Mouse (Mus musculus): ENCODE results near the gene Iqub. TPM values are rescaled to one million over a fixed set of nuclear protein-coding genes. Genes with fewer than 3 reads are reported as not detected.

The Iqub gene
- polyA plus RNA-seq, 1 experiment = 29.2 TPM

DNA sequence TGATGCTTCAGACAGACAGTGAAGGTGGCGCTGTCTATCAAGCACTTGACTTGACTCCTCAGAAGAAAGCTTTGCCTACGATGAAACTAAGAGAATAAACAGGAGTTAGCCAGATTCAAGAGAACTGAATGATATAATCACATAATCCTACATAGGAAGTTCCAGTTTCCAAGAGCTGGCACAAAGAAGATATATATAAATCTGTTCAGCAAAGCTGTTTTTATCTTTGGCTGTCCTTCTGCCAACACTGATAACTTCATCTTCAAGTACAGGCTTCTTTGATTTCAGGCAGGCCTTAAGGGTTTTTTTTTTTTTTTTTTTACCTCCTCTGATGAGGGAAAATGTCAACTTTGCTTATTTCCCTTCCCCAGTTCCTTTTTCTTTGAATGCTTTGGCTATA is 44.7 kb downstream of the Iqub start:
- Histone ChIP-seq H3K27ac (ENCODE audit: control insufficient read depth, insufficient read depth, low read depth, low read length) (no peak overlapping the region), H3K4me1 (ENCODE audit: control insufficient read depth, insufficient read depth, low read length) (no peaks in the 10 kb centered on the region), H3K27me3 (ENCODE audit: control insufficient read depth, insufficient read depth, low read length) (no peaks in the 10 kb centered on the region), H3K4me3 (ENCODE audit: control insufficient read depth, low read depth, low read length) (no peak overlapping the region), H3K36me3 (ENCODE audit: control insufficient read depth, insufficient read depth, low read length) (no peaks in the 10 kb centered on the region)
- no peak for TF ChIP-seq CTCF (IDR thresholded peaks at IDR 0.05; ENCODE audit: control insufficient read depth, insufficient read depth, insufficient replicate concordance, low read depth, low read length)
- TF ChIP-seq POLR2A (IDR thresholded peaks at IDR 0.05; ENCODE audit: control insufficient read depth, low read depth, low read length) = no peak

DNA sequence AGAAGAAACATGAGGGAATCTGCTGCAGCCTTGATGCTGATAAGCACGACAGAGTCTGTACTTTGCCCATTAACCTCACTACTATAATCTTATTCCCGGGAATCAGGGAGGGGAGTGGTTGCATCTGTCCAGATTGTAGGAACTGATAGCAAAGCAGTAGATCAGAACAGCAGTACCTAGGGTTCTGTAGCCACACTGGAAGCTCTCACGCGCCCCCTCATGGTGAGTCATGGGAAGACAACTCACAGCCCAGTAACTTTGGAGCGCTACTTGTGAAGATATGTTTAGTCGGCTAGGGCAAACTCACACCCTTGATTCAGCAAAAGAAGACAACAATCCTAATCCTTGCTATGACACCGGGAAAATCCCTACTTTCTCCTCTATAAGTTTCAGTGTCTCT is 58.8 kb downstream of the Iqub start:
- no peak overlapping the region for H3K27ac ChIP-seq (ENCODE audit: control insufficient read depth, insufficient read depth, low read depth, low read length)
- no peaks in the 10 kb centered on the region; the same call in 1 of the 2 replicates for H3K4me1 ChIP-seq (ENCODE audit: control insufficient read depth, insufficient read depth, low read length)
- peak; percentile 62; the same call in 1 of the 2 replicates for TF ChIP-seq CTCF (IDR thresholded peaks at IDR 0.05; ENCODE audit: control insufficient read depth, insufficient read depth, insufficient replicate concordance, low read depth, low read length)
- TF ChIP-seq POLR2A (IDR thresholded peaks at IDR 0.05; ENCODE audit: control insufficient read depth, low read depth, low read length) = no peak
- no peaks in the 10 kb centered on the region; the same call in 1 of the 2 replicates for H3K36me3 ChIP-seq (ENCODE audit: control insufficient read depth, insufficient read depth, low read length)
- no peaks in the 10 kb centered on the region for H3K27me3 ChIP-seq (ENCODE audit: control insufficient read depth, insufficient read depth, low read length)
- no peak overlapping the region for H3K4me3 ChIP-seq (ENCODE audit: control insufficient read depth, low read depth, low read length)

DNA sequence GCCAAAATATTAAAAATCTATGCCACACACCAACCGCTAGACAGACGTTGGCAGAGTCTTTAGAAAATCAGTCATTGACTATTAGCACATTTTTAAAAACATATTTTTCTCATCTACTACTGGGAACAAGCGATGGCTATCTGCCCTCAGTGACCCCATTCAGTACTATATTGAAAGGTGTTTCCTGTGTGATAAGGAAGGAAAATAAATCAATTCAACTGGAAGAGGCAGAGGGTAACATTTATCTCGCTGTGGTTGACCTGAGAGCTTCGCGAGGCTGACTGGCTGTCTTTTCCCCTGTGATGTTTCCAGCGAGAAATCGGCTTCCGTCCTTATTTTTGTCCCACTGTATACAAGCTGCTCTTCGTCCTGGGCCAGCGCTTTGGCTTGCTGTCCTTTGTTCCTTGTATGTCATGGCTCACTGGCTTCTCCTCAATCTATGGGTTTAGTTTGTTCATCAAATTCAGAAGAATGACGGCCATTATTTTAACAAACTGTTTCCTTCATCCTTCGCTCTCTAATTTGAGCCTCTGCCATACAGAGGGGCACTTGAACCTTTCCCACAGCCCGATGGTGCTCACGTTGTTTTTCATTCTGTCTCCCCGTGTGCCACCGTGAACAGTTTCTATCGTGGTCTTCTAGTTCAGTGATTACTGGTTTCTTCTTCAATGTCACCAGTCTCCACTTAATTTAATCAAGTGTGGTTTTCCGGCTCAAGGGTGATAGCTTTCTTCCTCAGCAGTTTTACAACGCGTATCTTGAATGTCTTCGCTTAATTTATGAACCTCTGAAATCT is 63.6 kb downstream of the Iqub start:
- Histone ChIP-seq H3K4me1 (ENCODE audit: control insufficient read depth, insufficient read depth, low read length) (no peaks in the 10 kb centered on the region; the same call in 1 of the 2 replicates), H3K27ac (ENCODE audit: control insufficient read depth, insufficient read depth, low read depth, low read length) (no peak overlapping the region)

DNA sequence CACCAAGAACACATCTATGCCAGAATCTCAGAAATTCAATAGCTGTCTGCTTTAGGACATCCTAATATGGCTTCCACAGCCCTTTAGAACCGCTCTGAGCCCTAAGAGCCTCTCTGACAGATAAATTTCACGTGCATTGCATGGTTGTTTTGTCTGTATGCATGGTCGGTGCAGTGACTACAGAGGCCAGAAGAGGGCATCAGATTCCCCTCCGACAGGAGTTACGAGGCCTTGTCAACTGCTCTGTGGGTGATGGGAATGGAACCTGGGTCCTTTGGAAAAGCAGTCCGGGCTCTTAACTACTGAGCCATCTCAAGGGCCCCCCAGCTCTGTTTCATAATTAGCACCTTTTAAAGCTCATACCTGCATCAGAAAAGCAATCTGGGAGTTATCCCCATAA is 64.6 kb downstream of the Iqub start:
- H3K4me3 ChIP-seq (ENCODE audit: control insufficient read depth, low read depth, low read length) = no peak overlapping the region
- no peaks in the 10 kb centered on the region for H3K27me3 ChIP-seq (ENCODE audit: control insufficient read depth, insufficient read depth, low read length)
- no peak overlapping the region for H3K27ac ChIP-seq (ENCODE audit: control insufficient read depth, insufficient read depth, low read depth, low read length)
- TF ChIP-seq CTCF (IDR thresholded peaks at IDR 0.05; ENCODE audit: control insufficient read depth, insufficient read depth, insufficient replicate concordance, low read depth, low read length) (peak; percentile 22; the same call in 1 of the 2 replicates), POLR2A (IDR thresholded peaks at IDR 0.05; ENCODE audit: control insufficient read depth, low read depth, low read length) (no peak)
- H3K4me1 ChIP-seq (ENCODE audit: control insufficient read depth, insufficient read depth, low read length) = no peaks in the 10 kb centered on the region; the same call in 1 of the 2 replicates
- no peaks in the 10 kb centered on the region; the same call in 1 of the 2 replicates for H3K36me3 ChIP-seq (ENCODE audit: control insufficient read depth, insufficient read depth, low read length)

More for the DNA sequence above, 63.6 kb downstream of the Iqub start:
- no peaks in the 10 kb centered on the region for H3K27me3 ChIP-seq (ENCODE audit: control insufficient read depth, insufficient read depth, low read length)
- TF ChIP-seq POLR2A (IDR thresholded peaks at IDR 0.05; ENCODE audit: control insufficient read depth, low read depth, low read length) (no peak), CTCF (IDR thresholded peaks at IDR 0.05; ENCODE audit: control insufficient read depth, insufficient read depth, insufficient replicate concordance, low read depth, low read length) (no peak)
- no peaks in the 10 kb centered on the region; the same call in 1 of the 2 replicates for H3K36me3 ChIP-seq (ENCODE audit: control insufficient read depth, insufficient read depth, low read length)
- no peak overlapping the region for H3K4me3 ChIP-seq (ENCODE audit: control insufficient read depth, low read depth, low read length)

DNA sequence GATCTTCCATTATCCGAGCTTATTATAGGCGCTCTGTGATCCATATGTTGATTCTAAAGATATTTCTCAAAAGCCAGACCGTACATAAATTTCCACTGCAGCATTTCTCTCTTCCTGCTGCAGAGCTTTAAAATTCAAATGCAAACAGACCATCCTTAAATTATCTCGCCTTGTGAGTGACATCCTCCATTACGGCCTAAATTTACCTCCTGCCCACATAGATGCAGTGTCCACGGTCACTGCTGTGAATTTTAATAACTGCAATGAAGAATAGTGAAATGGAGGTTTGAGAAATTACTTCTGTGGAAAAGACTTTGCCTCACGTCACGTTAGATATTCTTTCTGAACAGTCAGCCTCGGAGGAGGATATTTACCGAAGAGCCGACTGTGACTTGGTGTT is 98.8 kb downstream of the Iqub start:
- no peak for TF ChIP-seq POLR2A (IDR thresholded peaks at IDR 0.05; ENCODE audit: control insufficient read depth, low read depth, low read length)
- no peak for TF ChIP-seq CTCF (IDR thresholded peaks at IDR 0.05; ENCODE audit: control insufficient read depth, insufficient read depth, insufficient replicate concordance, low read depth, low read length)
- no peak overlapping the region for H3K4me3 ChIP-seq (ENCODE audit: control insufficient read depth, low read depth, low read length)
- no peak overlapping the region for H3K27ac ChIP-seq (ENCODE audit: control insufficient read depth, insufficient read depth, low read depth, low read length)
- H3K27me3 ChIP-seq (ENCODE audit: control insufficient read depth, insufficient read depth, low read length) = no peaks in the 10 kb centered on the region
- no peaks in the 10 kb centered on the region for H3K36me3 ChIP-seq (ENCODE audit: control insufficient read depth, insufficient read depth, low read length)
- H3K4me1 ChIP-seq (ENCODE audit: control insufficient read depth, insufficient read depth, low read length) = no peaks in the 10 kb centered on the region

DNA sequence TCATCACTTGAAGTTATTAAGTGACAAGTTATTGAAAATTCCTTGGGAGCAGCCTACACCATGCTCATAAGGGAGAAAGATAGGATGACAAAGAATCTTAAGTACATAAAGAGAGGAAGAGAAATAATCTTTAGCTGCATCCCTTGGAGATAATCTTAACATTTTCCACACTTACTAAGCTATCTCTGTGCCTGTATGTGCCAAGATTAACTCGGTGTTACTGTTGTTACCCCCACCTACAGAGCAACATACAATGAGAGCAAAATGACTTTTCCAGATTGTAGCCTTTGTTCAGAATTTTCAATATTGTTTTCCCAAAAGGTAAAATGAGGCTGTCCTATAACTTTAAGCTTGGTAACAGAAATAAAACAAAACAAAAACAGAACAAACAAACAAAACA is 99.4 kb downstream of the Iqub start:
- Histone ChIP-seq H3K4me3 (ENCODE audit: control insufficient read depth, low read depth, low read length) (no peak overlapping the region), H3K27me3 (ENCODE audit: control insufficient read depth, insufficient read depth, low read length) (no peaks in the 10 kb centered on the region), H3K36me3 (ENCODE audit: control insufficient read depth, insufficient read depth, low read length) (no peaks in the 10 kb centered on the region), H3K27ac (ENCODE audit: control insufficient read depth, insufficient read depth, low read depth, low read length) (no peak overlapping the region), H3K4me1 (ENCODE audit: control insufficient read depth, insufficient read depth, low read length) (no peaks in the 10 kb centered on the region)
- TF ChIP-seq CTCF (IDR thresholded peaks at IDR 0.05; ENCODE audit: control insufficient read depth, insufficient read depth, insufficient replicate concordance, low read depth, low read length) = no peak
- no peak for TF ChIP-seq POLR2A (IDR thresholded peaks at IDR 0.05; ENCODE audit: control insufficient read depth, low read depth, low read length)

DNA sequence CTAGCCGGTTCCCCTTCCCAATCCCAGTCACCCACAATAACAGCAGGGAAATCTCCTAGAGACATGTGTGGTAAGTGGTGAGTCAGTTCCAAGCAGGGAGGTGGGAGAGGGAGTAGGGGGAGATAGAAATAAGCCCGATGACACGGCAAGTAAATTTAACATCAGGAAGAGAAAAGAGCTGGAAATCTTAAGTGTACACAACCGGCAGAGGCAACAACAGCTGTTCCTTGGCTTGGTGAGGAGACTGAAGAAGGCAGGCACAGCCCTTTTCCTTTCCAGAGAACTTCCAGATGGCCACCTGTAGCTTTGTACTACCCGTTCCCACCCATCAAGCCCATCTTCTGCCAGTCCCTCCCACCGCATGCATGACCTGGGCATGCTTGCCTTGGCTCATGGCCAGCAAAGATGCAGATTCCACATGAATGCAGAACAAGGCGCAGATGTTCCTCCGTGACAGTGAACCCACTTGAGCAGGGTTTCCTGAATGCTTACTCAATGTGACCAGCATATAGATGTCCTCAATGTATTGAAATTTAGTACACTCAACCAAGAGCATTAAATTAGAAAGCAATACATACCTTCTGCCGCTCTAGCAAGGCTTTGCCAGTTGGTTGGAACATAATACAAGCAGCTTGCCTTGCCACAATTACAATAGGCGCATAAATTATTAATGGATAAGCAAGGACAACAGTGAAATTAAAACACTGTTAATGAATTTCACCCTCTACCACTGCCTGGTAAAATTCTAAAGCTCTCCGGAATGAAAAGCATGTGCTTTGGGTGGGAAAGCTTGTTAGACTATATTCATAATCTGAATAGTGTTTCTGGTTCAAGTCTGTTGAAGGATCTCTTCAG is 106.1 kb downstream of the Iqub start:
- no peak overlapping the region for H3K27ac ChIP-seq (ENCODE audit: control insufficient read depth, insufficient read depth, low read depth, low read length)
- H3K4me3 ChIP-seq (ENCODE audit: control insufficient read depth, low read depth, low read length) = no peak overlapping the region
- TF ChIP-seq CTCF (IDR thresholded peaks at IDR 0.05; ENCODE audit: control insufficient read depth, insufficient read depth, insufficient replicate concordance, low read depth, low read length) (no peak), POLR2A (IDR thresholded peaks at IDR 0.05; ENCODE audit: control insufficient read depth, low read depth, low read length) (no peak)

More for the DNA sequence above, 106.1 kb downstream of the Iqub start:
- Histone ChIP-seq H3K4me1 (ENCODE audit: control insufficient read depth, insufficient read depth, low read length) (no peaks in the 10 kb centered on the region), H3K27me3 (ENCODE audit: control insufficient read depth, insufficient read depth, low read length) (no peaks in the 10 kb centered on the region), H3K36me3 (ENCODE audit: control insufficient read depth, insufficient read depth, low read length) (no peaks in the 10 kb centered on the region)

Data from testis, adult 2 months (tissue).